Mouse (Mus musculus) heart, adult 2 months (tissue): ENCODE measurements around the gene Irf9.

ENCODE experiments used
- CTCF ChIP-seq: fragments of 200-600 bp; IDR thresholded peaks from 2 replicates; pipeline ENCODE4 v1.8.1; 2022; ENCODE audit warnings: antibody characterized with exemption, mild to moderate bottlenecking, moderate library complexity
- EP300 ChIP-seq: fragments of 200-500 bp; IDR thresholded peaks from 2 replicates; pipeline ENCODE4 v1.6.1; 2011; ENCODE audit warnings: low read depth, low read length, control low read depth; ENCODE audit not compliant: insufficient read depth

GRCm38 (mm10) chr14:55605743-55606459 is 2.5 kb downstream of the Irf9 start:
- TF ChIP-seq CTCF (no peak), EP300 (no peak)
